Mouse (Mus musculus): Measurements from ENCODE around the gene Slc30a5. TPM values are rescaled to one million over a fixed set of nuclear protein-coding genes. Genes with fewer than 3 reads are reported as not detected.
A peak's percentile ranks its signal among the peaks of the same experiment; 100 is the strongest.

The Slc30a5 gene
- 85.6 and 102 TPM in 2 replicates for total RNA-seq (2012; rRNA removed)

DNA sequence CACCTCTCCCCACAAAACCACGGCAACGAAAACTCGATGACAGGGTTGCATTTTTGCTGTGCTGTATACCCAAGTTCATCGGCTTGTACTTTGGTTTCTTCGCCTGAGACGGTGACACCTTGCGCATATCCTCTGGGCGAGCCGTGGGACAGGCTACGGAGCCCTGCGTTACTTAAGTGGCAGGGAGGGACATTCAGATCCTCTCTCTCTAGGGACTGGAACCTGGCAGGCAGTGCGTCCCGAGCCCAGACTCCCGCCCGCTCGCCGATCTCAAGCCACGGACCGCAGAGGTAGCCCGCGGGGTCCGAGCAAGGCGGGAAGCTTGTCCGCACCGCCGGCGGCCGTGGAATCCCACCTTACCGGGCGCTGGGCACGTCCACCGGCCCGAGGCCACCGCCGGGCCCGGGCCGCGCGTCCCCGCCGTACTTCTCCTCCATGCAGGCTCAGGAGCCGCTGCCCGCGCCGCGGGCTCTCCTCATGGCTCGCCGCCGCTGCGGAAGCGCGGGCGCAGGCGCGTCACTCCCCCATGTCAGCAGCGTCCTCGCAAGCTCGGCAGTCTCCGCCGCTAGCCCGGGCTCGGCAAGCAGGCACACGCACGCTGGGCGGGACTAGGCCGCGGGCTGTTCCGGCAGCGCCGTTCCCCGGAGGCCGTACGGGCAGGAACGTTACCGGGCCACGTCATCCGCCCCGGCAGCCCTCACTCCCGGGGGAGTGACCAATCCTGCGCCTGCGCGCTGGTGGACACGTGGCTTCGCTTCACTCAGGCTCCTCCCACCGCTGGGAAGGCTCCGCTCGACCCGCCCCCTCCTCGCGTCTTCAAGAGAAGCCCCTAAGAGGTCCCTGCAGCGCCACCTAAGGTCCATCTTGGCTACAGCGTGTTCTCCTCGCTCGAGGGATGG, at the start of gene Slc30a5:
Slc30a5 (minus strand) TSS at position 687 of the 899 bp plus-strand sequence.
- Histone ChIP-seq H3K4me3 (ENCODE audit: insufficient read depth in 1 of 2, low read depth in 1 of 2, low read length in 2 of 2, poor library complexity in 1 of 2, severe bottlenecking in 1 of 2) (peak within 1 kb of the TSS; percentile 88 to 99), H3K9ac (ENCODE audit: insufficient read depth, low read depth, low read length, poor library complexity, severe bottlenecking) (peak within 1 kb of the TSS; percentile 98), H3K36me3 (ENCODE audit: control insufficient read depth, insufficient read depth, low read length, poor library complexity, severe bottlenecking) (no peaks in the 10 kb centered on the region), H3K27ac (ENCODE audit: insufficient read depth, low read depth, low read length, poor library complexity, severe bottlenecking) (peak within 1 kb of the TSS; percentile 57; the same call in 1 of the 2 replicates), H3K4me1 (ENCODE audit: control insufficient read depth in 2 of 2, insufficient read depth in 2 of 2, low read length in 2 of 2, poor library complexity in 1 of 2) (peaks cover 0 to 3% of the 10 kb centered on the region in 2 experiments; a peak in 1 of 4 replicates), H3K9me3 (ENCODE audit: control insufficient read depth, insufficient read depth, low read depth, low read length) (no peaks in the 10 kb centered on the region)
- in situ Hi-C loops (cut with MboI; ENCODE audit: low sequenced_read_pairs in 2 of 2, unreplicated experiment in 2 of 2) = no loop called here
- DNase-seq (ENCODE audit: low read depth, low spot score) = peak; percentile 100
- TF ChIP-seq ZNF384 (IDR thresholded peaks at IDR 0.05; ENCODE audit: low read depth, low read length) (no peak), HCFC1 (IDR thresholded peaks at IDR 0.05; ENCODE audit: borderline replicate concordance, insufficient read depth, low read length) (peak; percentile 33; the same call in 1 of the 2 replicates), MAFK (IDR thresholded peaks at IDR 0.05; ENCODE audit: insufficient read depth, low read depth, low read length) (no peak)

- Histone ChIP-seq H3K4me1 (ENCODE audit: control insufficient read depth in 2 of 2, insufficient read depth in 2 of 2, low read length in 2 of 2, poor library complexity in 1 of 2) (no peaks in the 10 kb centered on the region), H3K4me3 (ENCODE audit: insufficient read depth in 1 of 2, low read depth in 1 of 2, low read length in 2 of 2, poor library complexity in 1 of 2, severe bottlenecking in 1 of 2) (no peak overlapping the region), H3K9me3 (ENCODE audit: control insufficient read depth, insufficient read depth, low read depth, low read length) (no peaks in the 10 kb centered on the region), H3K9ac (ENCODE audit: insufficient read depth, low read depth, low read length, poor library complexity, severe bottlenecking) (no peak overlapping the region), H3K27ac (ENCODE audit: insufficient read depth, low read depth, low read length, poor library complexity, severe bottlenecking) (no peak overlapping the region), H3K36me3 (ENCODE audit: control insufficient read depth, insufficient read depth, low read length, poor library complexity, severe bottlenecking) (no peaks in the 10 kb centered on the region)
- in situ Hi-C loops (cut with MboI; ENCODE audit: low sequenced_read_pairs in 2 of 2, unreplicated experiment in 2 of 2) = no loop called here
- TF ChIP-seq MAFK (IDR thresholded peaks at IDR 0.05; ENCODE audit: insufficient read depth, low read depth, low read length) (no peak), ZC3H11A (IDR thresholded peaks at IDR 0.05; ENCODE audit: borderline replicate concordance, low read depth, low read length) (no peak), CHD2 (IDR thresholded peaks at IDR 0.05; ENCODE audit: low read depth, low read length) (no peak), ZNF384 (IDR thresholded peaks at IDR 0.05; ENCODE audit: low read depth, low read length) (no peak), HCFC1 (IDR thresholded peaks at IDR 0.05; ENCODE audit: borderline replicate concordance, insufficient read depth, low read length) (no peak)
- DNase-seq (ENCODE audit: low read depth, low spot score) = no peak
These were observed 48.7 kb upstream of the Slc30a5 start for GRCm38 (mm10) chr13:100881944-100882343.

- Histone ChIP-seq H3K4me3 (ENCODE audit: insufficient read depth in 1 of 2, low read depth in 1 of 2, low read length in 2 of 2, poor library complexity in 1 of 2, severe bottlenecking in 1 of 2) (no peak overlapping the region), H3K9ac (ENCODE audit: insufficient read depth, low read depth, low read length, poor library complexity, severe bottlenecking) (no peak overlapping the region), H3K4me1 (ENCODE audit: control insufficient read depth in 2 of 2, insufficient read depth in 2 of 2, low read length in 2 of 2, poor library complexity in 1 of 2) (no peaks in the 10 kb centered on the region), H3K36me3 (ENCODE audit: control insufficient read depth, insufficient read depth, low read length, poor library complexity, severe bottlenecking) (no peaks in the 10 kb centered on the region), H3K9me3 (ENCODE audit: control insufficient read depth, insufficient read depth, low read depth, low read length) (no peaks in the 10 kb centered on the region), H3K27ac (ENCODE audit: insufficient read depth, low read depth, low read length, poor library complexity, severe bottlenecking) (no peak overlapping the region)
- DNase-seq (ENCODE audit: low read depth, low spot score) = no peak
- no peak for TF ChIP-seq HCFC1 (IDR thresholded peaks at IDR 0.05; ENCODE audit: borderline replicate concordance, insufficient read depth, low read length)
- no peak for TF ChIP-seq ZNF384 (IDR thresholded peaks at IDR 0.05; ENCODE audit: low read depth, low read length)
- TF ChIP-seq MAFK (IDR thresholded peaks at IDR 0.05; ENCODE audit: insufficient read depth, low read depth, low read length) = no peak
- TF ChIP-seq ZC3H11A (IDR thresholded peaks at IDR 0.05; ENCODE audit: borderline replicate concordance, low read depth, low read length) = no peak
- no peak for TF ChIP-seq CHD2 (IDR thresholded peaks at IDR 0.05; ENCODE audit: low read depth, low read length)
- in situ Hi-C loops (cut with MboI; ENCODE audit: low sequenced_read_pairs in 2 of 2, unreplicated experiment in 2 of 2) = no loop called here
These were observed 46.6 kb upstream of the Slc30a5 start for GRCm38 (mm10) chr13:100879806-100880205.

GRCm38 (mm10) chr13:100879326-100879725, 46.1 kb upstream of the Slc30a5 start:
- in situ Hi-C loops (cut with MboI; ENCODE audit: low sequenced_read_pairs in 2 of 2, unreplicated experiment in 2 of 2) = no loop called here
- Histone ChIP-seq H3K27ac (ENCODE audit: insufficient read depth, low read depth, low read length, poor library complexity, severe bottlenecking) (no peak overlapping the region), H3K36me3 (ENCODE audit: control insufficient read depth, insufficient read depth, low read length, poor library complexity, severe bottlenecking) (no peaks in the 10 kb centered on the region), H3K4me1 (ENCODE audit: control insufficient read depth in 2 of 2, insufficient read depth in 2 of 2, low read length in 2 of 2, poor library complexity in 1 of 2) (no peaks in the 10 kb centered on the region), H3K9me3 (ENCODE audit: control insufficient read depth, insufficient read depth, low read depth, low read length) (no peaks in the 10 kb centered on the region), H3K9ac (ENCODE audit: insufficient read depth, low read depth, low read length, poor library complexity, severe bottlenecking) (no peak overlapping the region), H3K4me3 (ENCODE audit: insufficient read depth in 1 of 2, low read depth in 1 of 2, low read length in 2 of 2, poor library complexity in 1 of 2, severe bottlenecking in 1 of 2) (no peak overlapping the region)
- DNase-seq (ENCODE audit: low read depth, low spot score) = no peak
- TF ChIP-seq HCFC1 (IDR thresholded peaks at IDR 0.05; ENCODE audit: borderline replicate concordance, insufficient read depth, low read length) (no peak), CHD2 (IDR thresholded peaks at IDR 0.05; ENCODE audit: low read depth, low read length) (no peak), MAFK (IDR thresholded peaks at IDR 0.05; ENCODE audit: insufficient read depth, low read depth, low read length) (no peak), ZC3H11A (IDR thresholded peaks at IDR 0.05; ENCODE audit: borderline replicate concordance, low read depth, low read length) (no peak), ZNF384 (IDR thresholded peaks at IDR 0.05; ENCODE audit: low read depth, low read length) (no peak)
